Mouse (Mus musculus) MEL (cell line): ENCODE data around the gene Vipr1. TPM values are rescaled to one million over a fixed set of nuclear protein-coding genes. Genes with fewer than 3 reads are reported as not detected.

Experiments used
- DNase-seq: peaks from one replicate; pipeline ENCODE4 v3.0.0; 2011; ENCODE audit warnings: low read depth, low spot score
- H3K27ac ChIP-seq: 2 replicates; pipeline ENCODE4 v1.5.1; 2012; ENCODE audit warnings: low read depth, mild to moderate bottlenecking, control low read depth, low read length, moderate library complexity; ENCODE audit not compliant: control insufficient read depth
- H3K27me3 ChIP-seq, 2 experiments: fragments of 150-350 bp in 1 of 2; sonication (generic) in 1 of 2; 2 replicates each; pipeline ENCODE4 v1.6.1; 2012; ENCODE audit warnings: low read length in 2 of 2, mild to moderate bottlenecking in 2 of 2, improper control_type of control experiment in 1 of 2, moderate library complexity in 1 of 2; ENCODE audit not compliant: insufficient read depth in 2 of 2, control insufficient read depth in 1 of 2
- H3K36me3 ChIP-seq, 2 experiments: 2 replicates each; pipeline ENCODE4 v1.6.1; 2012 to 2014; ENCODE audit warnings: low read length in 2 of 2, improper control_type of control experiment in 1 of 2, inconsistent platforms in 1 of 2, mild to moderate bottlenecking in 1 of 2; ENCODE audit not compliant: insufficient read depth in 2 of 2, control insufficient read depth in 1 of 2
- H3K4me1 ChIP-seq, 2 experiments: fragments of 150-350 bp in 1 of 2; sonication (generic) in 1 of 2; 2 replicates each; pipeline ENCODE4 v1.6.1; 2012; ENCODE audit warnings: low read length in 2 of 2, improper control_type of control experiment in 1 of 2, mild to moderate bottlenecking in 1 of 2; ENCODE audit not compliant: insufficient read depth in 2 of 2, control insufficient read depth in 1 of 2
- H3K4me3 ChIP-seq, 2 experiments: fragments of 150-350 bp in 1 of 2; sonication (generic) in 1 of 2; 2 replicates each; pipeline ENCODE4 v1.5.1; 2012; ENCODE audit warnings: low read depth in 2 of 2, low read length in 2 of 2, mild to moderate bottlenecking in 2 of 2, moderate library complexity in 2 of 2, control low read depth in 1 of 2, improper control_type of control experiment in 1 of 2; ENCODE audit not compliant: control insufficient read depth in 1 of 2, insufficient read depth in 1 of 2
- H3K79me2 ChIP-seq: 2 replicates; pipeline ENCODE4 v1.6.1; 2012; ENCODE audit warnings: mild to moderate bottlenecking, low read length, moderate library complexity; ENCODE audit not compliant: control insufficient read depth, poor library complexity, insufficient read depth
- H3K9ac ChIP-seq: 2 replicates; pipeline ENCODE4 v1.6.1; 2012; ENCODE audit warnings: low read depth, mild to moderate bottlenecking, control low read depth, low read length, moderate library complexity; ENCODE audit not compliant: control insufficient read depth, poor library complexity, severe bottlenecking
- H3K9me3 ChIP-seq: fragments of 150-350 bp; sonication (generic); replicated peaks from 2 replicates; pipeline ENCODE4 v1.6.1; 2012; ENCODE audit warnings: mild to moderate bottlenecking, low read length, improper control_type of control experiment, moderate library complexity; ENCODE audit not compliant: insufficient read depth
- BHLHE40 ChIP-seq: IDR thresholded peaks from 2 replicates; pipeline ENCODE4 v1.6.1; 2012; ENCODE audit warnings: low read depth, mild to moderate bottlenecking, inconsistent platforms, low read length, improper control_type of control experiment, borderline replicate concordance
- CTCF ChIP-seq, 3 experiments: IDR thresholded peaks in 2 of 3; conservative IDR thresholded peaks in 1 of 3; 2 replicates each; pipeline ENCODE4 v1.5.1; 2011 to 2012; ENCODE audit warnings: low read length in 3 of 3, low read depth in 2 of 3, mild to moderate bottlenecking in 2 of 3, improper control_type of control experiment in 1 of 3, inconsistent platforms in 1 of 3, mixed read lengths in 1 of 3, moderate library complexity in 1 of 3; ENCODE audit not compliant: control insufficient read depth in 1 of 3, insufficient read depth in 1 of 3, poor library complexity in 1 of 3, severe bottlenecking in 1 of 3
- E2F4 ChIP-seq: IDR thresholded peaks from 2 replicates; pipeline ENCODE4 v1.6.1; 2011; ENCODE audit warnings: low read depth, low read length, improper control_type of control experiment, borderline replicate concordance
- ELF1 ChIP-seq: IDR thresholded peaks from 2 replicates; pipeline ENCODE4 v1.6.1; 2014; ENCODE audit warnings: low read depth, mild to moderate bottlenecking, inconsistent platforms, low read length, improper control_type of control experiment, moderate library complexity
- ETS1 ChIP-seq: IDR thresholded peaks from 2 replicates; pipeline ENCODE4 v1.6.1; 2012; ENCODE audit warnings: low read depth, mild to moderate bottlenecking, inconsistent platforms, low read length, improper control_type of control experiment, moderate library complexity
- GABPA ChIP-seq: IDR thresholded peaks from 2 replicates; pipeline ENCODE4 v1.6.1; 2012; ENCODE audit warnings: low read depth, mild to moderate bottlenecking, inconsistent platforms, low read length, improper control_type of control experiment, moderate library complexity
- GATA1 ChIP-seq: IDR thresholded peaks from 2 replicates; pipeline ENCODE4 v1.6.1; 2011; ENCODE audit warnings: low read depth, low read length, improper control_type of control experiment
- MAFK ChIP-seq: IDR thresholded peaks from 2 replicates; pipeline ENCODE4 v1.6.1; 2011; ENCODE audit warnings: low read depth, mild to moderate bottlenecking, low read length, improper control_type of control experiment, borderline replicate concordance
- MAX ChIP-seq: IDR thresholded peaks from 2 replicates; pipeline ENCODE4 v1.6.1; 2011; ENCODE audit warnings: low read length, improper control_type of control experiment
- MXI1 ChIP-seq: IDR thresholded peaks from 2 replicates; pipeline ENCODE4 v1.6.1; 2011; ENCODE audit warnings: mild to moderate bottlenecking, low read depth, low read length, improper control_type of control experiment
- MYB ChIP-seq: IDR thresholded peaks from 2 replicates; pipeline ENCODE4 v1.6.1; 2011; ENCODE audit warnings: mild to moderate bottlenecking, low read depth, low read length, improper control_type of control experiment
- MYC ChIP-seq: IDR thresholded peaks from 2 replicates; pipeline ENCODE4 v1.6.1; 2011; ENCODE audit warnings: low read depth, mild to moderate bottlenecking, low read length, improper control_type of control experiment, moderate library complexity
- NELFE ChIP-seq: IDR thresholded peaks from 2 replicates; pipeline ENCODE4 v1.6.1; 2011; ENCODE audit warnings: low read depth, low read length, improper control_type of control experiment
- NRF1 ChIP-seq: IDR thresholded peaks from 2 replicates; pipeline ENCODE4 v1.6.1; 2014; ENCODE audit warnings: low read depth, mild to moderate bottlenecking, inconsistent platforms, low read length, improper control_type of control experiment, moderate library complexity; ENCODE audit not compliant: poor library complexity, insufficient read depth, severe bottlenecking
- POLR2A ChIP-seq, 2 experiments: IDR thresholded peaks; 2 replicates each; pipeline ENCODE4 v1.6.1; 2011 to 2012; ENCODE audit warnings: low read length in 2 of 2, mild to moderate bottlenecking in 2 of 2, control low read depth in 1 of 2, improper control_type of control experiment in 1 of 2, low read depth in 1 of 2, moderate library complexity in 1 of 2; ENCODE audit not compliant: control insufficient read depth in 1 of 2, insufficient read depth in 1 of 2, poor library complexity in 1 of 2
- POLR2AphosphoS2 ChIP-seq: IDR thresholded peaks from 2 replicates; pipeline ENCODE4 v1.6.1; 2011; ENCODE audit warnings: low read length, improper control_type of control experiment
- RAD21 ChIP-seq: IDR thresholded peaks from 2 replicates; pipeline ENCODE4 v1.6.1; 2011; ENCODE audit warnings: mild to moderate bottlenecking, low read depth, low read length, improper control_type of control experiment
- RCOR1 ChIP-seq: IDR thresholded peaks from 2 replicates; pipeline ENCODE4 v1.6.1; 2012; ENCODE audit warnings: low read depth, mild to moderate bottlenecking, inconsistent platforms, low read length, improper control_type of control experiment
- SIN3A ChIP-seq: IDR thresholded peaks from 2 replicates; pipeline ENCODE4 v1.6.1; 2012; ENCODE audit warnings: low read length, improper control_type of control experiment, inconsistent platforms
- SMC3 ChIP-seq: IDR thresholded peaks from 2 replicates; pipeline ENCODE4 v1.6.1; 2011; ENCODE audit warnings: low read depth, low read length, improper control_type of control experiment
- TAL1 ChIP-seq: IDR thresholded peaks from 2 replicates; pipeline ENCODE4 v1.6.1; 2012; ENCODE audit warnings: mild to moderate bottlenecking, inconsistent platforms, low read length, moderate library complexity, mixed read lengths
- TBP ChIP-seq: IDR thresholded peaks from 2 replicates; pipeline ENCODE4 v1.8.0; 2011; ENCODE audit warnings: low read depth, low read length, improper control_type of control experiment
- TCF12 ChIP-seq: IDR thresholded peaks from 2 replicates; pipeline ENCODE4 v1.6.1; 2014; ENCODE audit warnings: low read depth, mild to moderate bottlenecking, inconsistent platforms, low read length, improper control_type of control experiment, moderate library complexity
- UBTF ChIP-seq: IDR thresholded peaks from 2 replicates; pipeline ENCODE4 v1.6.1; 2012; ENCODE audit warnings: low read depth, mild to moderate bottlenecking, inconsistent platforms, low read length, improper control_type of control experiment, moderate library complexity, borderline replicate concordance; ENCODE audit not compliant: insufficient read depth
- USF1 ChIP-seq: IDR thresholded peaks from 2 replicates; pipeline ENCODE4 v1.6.1; 2014; ENCODE audit warnings: low read depth, mild to moderate bottlenecking, inconsistent platforms, low read length, improper control_type of control experiment, moderate library complexity
- ZC3H11A ChIP-seq: IDR thresholded peaks from 2 replicates; pipeline ENCODE4 v1.6.1; 2012; ENCODE audit warnings: low read depth, mild to moderate bottlenecking, inconsistent platforms, low read length, improper control_type of control experiment
- ZKSCAN1 ChIP-seq: IDR thresholded peaks from 2 replicates; pipeline ENCODE4 v1.6.1; 2012; ENCODE audit warnings: low read depth, mild to moderate bottlenecking, inconsistent platforms, low read length, improper control_type of control experiment, moderate library complexity
- ZMIZ1 ChIP-seq: IDR thresholded peaks from 2 replicates; pipeline ENCODE4 v1.6.1; 2012; ENCODE audit warnings: low read depth, mild to moderate bottlenecking, inconsistent platforms, low read length, improper control_type of control experiment, moderate library complexity
- polyA plus RNA-seq, 2 experiments: library from polyadenylated mRNA; stranded (reverse) in 1 of 2; unstranded in 1 of 2; fragments of >175 nt in 1 of 2; fragments of >200 nt in 1 of 2; gene quantifications; 2 replicates each; pipeline versions ENCODE4 v1.2.1 to v1.2.4; 2012; ENCODE audit warnings: low replicate concordance in 2 of 2, low read depth in 1 of 2; ENCODE audit not compliant: insufficient read length in 2 of 2, insufficient read depth in 1 of 2, missing spikeins in 1 of 2
- total RNA-seq: library from RNA; depleted of rRNA; stranded (reverse); fragments of 300-350 nt; gene quantifications from 2 replicates; pipeline ENCODE4 v1.2.3, GENCODE M21; 2012

Vipr1 gene
- total and polyA plus RNA-seq, 3 experiments: not detected

GRCm38 (mm10) chr9:121718070-121718705 is 75.7 kb downstream of the Vipr1 start:
- peak; percentile 60 for DNase-seq
- TF ChIP-seq ETS1: no peak
- no peak; the same call in none of the 2 replicates for TF ChIP-seq MXI1
- no peak for TF ChIP-seq UBTF
- no peak for TF ChIP-seq E2F4
- no peak for TF ChIP-seq BHLHE40
- TF ChIP-seq TCF12: no peak
- no peak for TF ChIP-seq GABPA
- TF ChIP-seq ZMIZ1: no peak
- peak; percentile 96 for TF ChIP-seq TBP
- TF ChIP-seq NELFE: no peak
- no peak for TF ChIP-seq USF1
- 0 out of 2 replicates have a peak, but pooled peaks have one; percentile 2 for TF ChIP-seq MYC
- TF ChIP-seq TAL1: no peak
- no peak for TF ChIP-seq POLR2A (IDR thresholded peaks at IDR 0.05; ENCODE audit: control insufficient read depth in 1 of 2, insufficient read depth in 1 of 2, low read depth in 1 of 2, low read length in 2 of 2, poor library complexity in 1 of 2)
- no peak for TF ChIP-seq ELF1
- TF ChIP-seq MAFK: peak; percentile 45; the same call in 1 of the 2 replicates
- no peak for TF ChIP-seq GATA1
- TF ChIP-seq MAX: no peak
- TF ChIP-seq NRF1: no peak
- Histone ChIP-seq H3K36me3 (peaks cover 5 to 22% of the 10 kb centered on the region in 2 experiments), H3K27me3 (no peaks in the 10 kb centered on the region), H3K4me1 (peaks cover 4 to 9% of the 10 kb centered on the region in 2 experiments; a peak in 3 of 4 replicates), H3K27ac (peak overlapping the region; percentile 80), H3K9ac (peak overlapping the region; percentile 85), H3K9me3 (no peaks in the 10 kb centered on the region), H3K4me3 (peak overlapping the region; percentile 63 to 66), H3K79me2 (peaks cover 34% of the 10 kb centered on the region)

DNA sequence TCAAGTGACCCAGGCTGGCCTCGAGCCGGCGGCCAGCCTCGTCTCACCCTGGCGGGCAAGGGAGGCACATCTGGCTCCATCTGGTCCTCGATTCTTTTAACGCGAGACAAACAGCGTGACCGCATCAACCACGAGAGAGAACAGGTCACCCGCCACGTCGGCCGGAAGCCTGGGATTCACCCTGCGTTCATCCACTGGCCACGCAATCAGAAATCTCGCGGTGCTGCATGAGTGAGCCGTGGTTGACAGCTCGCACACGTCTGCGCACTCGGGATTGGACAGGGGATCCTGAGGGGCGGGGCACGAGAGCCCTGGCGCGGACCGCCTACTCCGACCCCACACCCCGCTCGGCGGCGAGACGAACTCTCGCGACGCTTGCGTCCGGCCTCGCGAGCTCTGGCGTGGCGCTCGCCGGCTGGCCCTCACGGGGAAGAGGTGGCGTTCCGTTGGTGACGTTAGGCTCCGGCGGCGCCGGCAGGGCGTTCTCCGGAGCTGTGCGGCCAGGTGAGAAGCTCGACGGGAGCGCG is 76.3 kb downstream of the Vipr1 start, which contains the start of gene Nktr:
Gene Nktr, plus strand, starts transcription at position 378 of the 527 bp plus-strand sequence.
- peak; percentile 99 for DNase-seq
- peak within 1 kb of the TSS; percentile 86 for H3K9ac ChIP-seq
- H3K79me2 ChIP-seq: peaks cover 38% of the 10 kb centered on the region
- H3K9me3 ChIP-seq: no peaks in the 10 kb centered on the region
- peak within 1 kb of the TSS; percentile 75 to 83 for H3K4me3 ChIP-seq
- peaks cover 5 to 24% of the 10 kb centered on the region in 2 experiments for H3K36me3 ChIP-seq
- H3K27me3 ChIP-seq: no peaks in the 10 kb centered on the region
- H3K4me1 ChIP-seq: peaks cover 4 to 9% of the 10 kb centered on the region in 2 experiments; a peak in 3 of 4 replicates
- H3K27ac ChIP-seq: peak within 1 kb of the TSS; percentile 80
- TF ChIP-seq CTCF (IDR thresholded peaks at IDR 0.05 in 2 of 3, conservative IDR thresholded peaks at IDR 0.05 in 1 of 3; ENCODE audit: control insufficient read depth in 1 of 3, insufficient read depth in 1 of 3, low read depth in 2 of 3, low read length in 3 of 3, poor library complexity in 1 of 3, severe bottlenecking in 1 of 3) (0 out of 6 replicates have a peak, but pooled peaks of 1 of the 3 experiments have one; percentile 4), ZKSCAN1 (no peak), GABPA (no peak), TAL1 (no peak), MAFK (no peak), MXI1 (peak; percentile 68), E2F4 (no peak), NELFE (peak; percentile 84), RCOR1 (no peak), RAD21 (no peak), SMC3 (no peak), ZC3H11A (no peak), ELF1 (0 out of 2 replicates have a peak, but pooled peaks have one; percentile 38), MYB (no peak), USF1 (no peak; the same call in 1 of the 2 replicates), UBTF (no peak), MYC (peak; percentile 79; the same call in 1 of the 2 replicates), BHLHE40 (no peak), TBP (peak; percentile 84), POLR2AphosphoS2 (peak; percentile 81; the same call in 1 of the 2 replicates), ZMIZ1 (peak; percentile 77), SIN3A (peak; percentile 56)
